Mouse (Mus musculus): Measurements from ENCODE around the gene Afg3l1. TPM values are rescaled to one million over a fixed set of nuclear protein-coding genes. Genes with fewer than 3 reads are reported as not detected.

Gene Afg3l1
- polyA plus RNA-seq, 1 experiment from 2014 or later, result 53.6 TPM

DNA sequence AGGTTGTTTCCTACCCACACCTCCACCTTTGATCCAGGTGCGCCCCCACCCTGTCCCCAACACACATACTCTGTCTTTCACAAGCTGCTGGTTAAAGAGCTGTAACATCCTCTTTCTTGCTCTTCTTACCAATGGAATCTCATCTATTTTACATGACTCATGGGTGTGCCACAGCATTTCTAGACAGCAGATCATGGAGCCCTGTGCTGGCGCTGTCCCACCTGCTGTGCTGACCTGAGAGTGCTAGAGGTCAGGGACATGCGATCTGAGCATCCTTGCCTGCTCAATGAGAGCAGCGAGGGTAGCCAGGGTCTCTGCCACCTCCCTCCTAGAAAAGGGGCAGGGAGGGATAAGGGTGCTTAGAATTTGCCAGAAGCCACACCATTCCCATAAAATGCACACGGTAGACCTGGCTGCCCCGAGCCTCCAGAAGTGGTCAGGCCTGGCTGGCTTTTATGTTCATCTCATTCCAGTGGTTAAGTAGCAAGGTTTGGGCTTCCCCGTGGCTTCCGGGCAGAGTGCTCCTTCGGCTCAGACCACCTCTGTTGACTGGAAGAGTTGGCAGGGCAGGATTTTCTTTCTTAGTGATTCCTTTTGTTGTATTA is 27.0 kb downstream of the Afg3l1 start:
- H3K9me3 ChIP-seq (ENCODE audit: control insufficient read depth, low read length), result peaks cover 3% of the 10 kb centered on the region; the same call in 1 of the 2 replicates
- H3K27ac ChIP-seq (ENCODE audit: low read length), result no peak overlapping the region
- H3K4me2 ChIP-seq (ENCODE audit: low read depth, low read length), result no peak overlapping the region
- no peak overlapping the region for H3K4me3 ChIP-seq (ENCODE audit: low read length)
- H3K9ac ChIP-seq (ENCODE audit: low read length), result no peak overlapping the region
- H3K27me3 ChIP-seq (ENCODE audit: control insufficient read depth, insufficient read depth, low read depth, low read length), result no peaks in the 10 kb centered on the region
- H3K36me3 ChIP-seq (ENCODE audit: control insufficient read depth, insufficient read depth, low read length), result peaks cover 35% of the 10 kb centered on the region
- WGBS, result 86% methylated on average over 9 of the region's 9 CpGs
- no peak for ATAC-seq (ENCODE audit: low read depth)
- no peaks in the 10 kb centered on the region for H3K4me1 ChIP-seq (replicated peaks; ENCODE audit: control insufficient read depth, insufficient read depth, low read length)

DNA sequence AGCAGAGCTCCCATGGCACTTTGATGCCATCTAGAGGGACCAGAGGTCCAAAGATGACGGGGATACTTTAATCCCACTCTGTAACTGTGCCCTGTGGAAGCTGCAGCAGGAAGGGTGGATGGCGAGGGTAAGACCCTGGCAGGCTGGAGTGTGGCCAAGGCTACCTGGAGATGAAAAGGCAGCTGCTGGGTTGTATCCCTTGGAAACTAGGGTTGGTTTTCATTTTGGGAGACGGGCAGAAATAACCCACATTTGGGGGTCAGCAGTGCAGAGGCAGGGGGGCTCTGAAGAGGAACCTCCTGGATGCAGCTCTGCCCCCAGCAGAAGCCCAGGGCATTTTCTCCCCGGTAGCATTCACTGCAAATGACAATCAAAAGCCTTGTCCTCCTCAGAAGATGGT is 27.6 kb downstream of the Afg3l1 start:
- no peak overlapping the region for H3K27ac ChIP-seq (ENCODE audit: low read length)
- H3K27me3 ChIP-seq (ENCODE audit: control insufficient read depth, insufficient read depth, low read depth, low read length), result no peaks in the 10 kb centered on the region
- H3K4me1 ChIP-seq (replicated peaks; ENCODE audit: control insufficient read depth, insufficient read depth, low read length), result no peaks in the 10 kb centered on the region
- no peak overlapping the region for H3K9ac ChIP-seq (ENCODE audit: low read length)
- ATAC-seq (ENCODE audit: low read depth), result no peak
- peaks cover 35% of the 10 kb centered on the region for H3K36me3 ChIP-seq (ENCODE audit: control insufficient read depth, insufficient read depth, low read length)
- no peak overlapping the region for H3K4me3 ChIP-seq (ENCODE audit: low read length)
- WGBS, result 75% methylated on average over 4 of the region's 4 CpGs
- H3K4me2 ChIP-seq (ENCODE audit: low read depth, low read length), result no peak overlapping the region
- peaks cover 3% of the 10 kb centered on the region; the same call in 1 of the 2 replicates for H3K9me3 ChIP-seq (ENCODE audit: control insufficient read depth, low read length)

DNA sequence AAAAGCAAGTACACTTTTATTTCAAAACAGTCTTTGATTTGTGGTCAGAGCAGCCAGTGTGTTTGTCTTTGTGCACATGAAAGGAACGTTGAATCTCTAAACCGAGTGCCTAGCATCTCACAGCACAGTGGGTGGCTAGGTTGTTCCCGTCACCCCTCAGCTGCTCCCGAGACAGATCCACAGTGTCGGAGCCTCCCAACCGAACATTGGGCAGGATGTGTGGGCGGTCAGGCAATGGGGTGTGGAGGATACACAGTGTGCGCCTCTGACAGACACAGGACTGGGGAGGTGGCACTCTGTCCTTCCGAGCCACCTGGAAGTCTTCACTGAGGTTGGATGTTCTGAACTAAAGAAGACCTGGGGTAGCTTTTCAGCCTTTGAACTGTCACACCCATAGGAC is 28.0 kb downstream of the Afg3l1 start:
- peaks cover 3% of the 10 kb centered on the region; the same call in 1 of the 2 replicates for H3K9me3 ChIP-seq (ENCODE audit: control insufficient read depth, low read length)
- H3K4me3 ChIP-seq (ENCODE audit: low read length), result no peak overlapping the region
- H3K27me3 ChIP-seq (ENCODE audit: control insufficient read depth, insufficient read depth, low read depth, low read length), result no peaks in the 10 kb centered on the region
- H3K36me3 ChIP-seq (ENCODE audit: control insufficient read depth, insufficient read depth, low read length), result peaks cover 33% of the 10 kb centered on the region
- H3K4me2 ChIP-seq (ENCODE audit: low read depth, low read length), result no peak overlapping the region
- H3K9ac ChIP-seq (ENCODE audit: low read length), result no peak overlapping the region
- no peak overlapping the region for H3K27ac ChIP-seq (ENCODE audit: low read length)
- H3K4me1 ChIP-seq (replicated peaks; ENCODE audit: control insufficient read depth, insufficient read depth, low read length), result no peaks in the 10 kb centered on the region
- ATAC-seq (ENCODE audit: low read depth), result no peak
- 82% methylated on average over 9 of the region's 9 CpGs for WGBS

DNA sequence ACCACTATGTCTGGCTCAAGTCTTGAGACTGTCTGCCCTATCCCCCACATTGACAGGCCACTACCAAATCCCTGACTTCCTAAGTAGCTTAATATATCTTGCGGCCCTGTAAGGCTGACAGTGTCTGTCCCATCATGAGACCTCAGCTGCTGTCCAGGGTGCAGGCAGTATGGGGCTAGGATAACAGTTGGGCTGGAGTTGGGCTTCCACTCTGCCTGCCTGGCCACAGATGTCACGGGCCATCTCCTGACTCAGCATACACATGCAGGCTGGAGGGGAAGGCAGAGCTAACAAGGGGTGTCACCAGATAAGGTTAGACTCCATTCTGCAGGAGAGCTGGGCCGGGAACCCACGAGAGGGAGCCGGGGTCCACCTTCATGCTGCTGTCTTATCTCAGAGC is 29.4 kb downstream of the Afg3l1 start:
- peaks cover 21% of the 10 kb centered on the region for H3K36me3 ChIP-seq (ENCODE audit: control insufficient read depth, insufficient read depth, low read length)
- WGBS, result 90% methylated on average over 5 of the region's 5 CpGs

DNA sequence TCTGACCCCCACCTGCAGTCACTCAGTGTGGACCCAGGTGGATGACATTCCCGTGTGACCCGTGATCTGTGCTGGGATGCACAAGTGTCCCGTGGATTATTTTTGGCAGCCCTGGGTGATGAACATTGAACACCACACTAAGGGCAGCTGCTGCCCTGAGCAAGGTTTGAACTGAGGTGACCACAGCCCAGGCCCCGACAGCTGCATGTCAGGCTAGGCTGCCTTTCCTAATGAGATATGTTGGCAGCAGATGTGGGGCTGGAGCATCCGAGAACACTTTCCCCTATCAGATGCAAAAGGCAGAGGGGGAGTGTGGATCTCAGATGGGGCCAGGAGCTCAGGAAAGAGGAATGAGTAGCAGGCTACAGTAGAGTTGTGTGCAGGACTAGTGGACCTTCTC is 33.1 kb downstream of the Afg3l1 start:
- Histone ChIP-seq H3K4me3 (ENCODE audit: low read length) (no peak overlapping the region), H3K4me1 (replicated peaks; ENCODE audit: control insufficient read depth, insufficient read depth, low read length) (peaks cover 8% of the 10 kb centered on the region; the same call in 1 of the 2 replicates), H3K36me3 (ENCODE audit: control insufficient read depth, insufficient read depth, low read length) (peaks cover 3% of the 10 kb centered on the region; the same call in 1 of the 2 replicates), H3K27ac (ENCODE audit: low read length) (no peak overlapping the region), H3K9me3 (ENCODE audit: control insufficient read depth, low read length) (no peaks in the 10 kb centered on the region), H3K27me3 (ENCODE audit: control insufficient read depth, insufficient read depth, low read depth, low read length) (peaks cover 30% of the 10 kb centered on the region), H3K4me2 (ENCODE audit: low read depth, low read length) (no peak overlapping the region), H3K9ac (ENCODE audit: low read length) (no peak overlapping the region)
- WGBS, result 76% methylated on average over 5 of the region's 5 CpGs
- no peak for ATAC-seq (ENCODE audit: low read depth)

More for the DNA sequence above, 29.4 kb downstream of the Afg3l1 start:
- Histone ChIP-seq H3K27me3 (ENCODE audit: control insufficient read depth, insufficient read depth, low read depth, low read length) (no peaks in the 10 kb centered on the region; the same call in 1 of the 2 replicates), H3K4me2 (ENCODE audit: low read depth, low read length) (no peak overlapping the region), H3K4me1 (replicated peaks; ENCODE audit: control insufficient read depth, insufficient read depth, low read length) (no peaks in the 10 kb centered on the region), H3K4me3 (ENCODE audit: low read length) (no peak overlapping the region), H3K9me3 (ENCODE audit: control insufficient read depth, low read length) (peaks cover 3% of the 10 kb centered on the region; the same call in 1 of the 2 replicates), H3K27ac (ENCODE audit: low read length) (no peak overlapping the region), H3K9ac (ENCODE audit: low read length) (no peak overlapping the region)
- no peak for ATAC-seq (ENCODE audit: low read depth)

DNA sequence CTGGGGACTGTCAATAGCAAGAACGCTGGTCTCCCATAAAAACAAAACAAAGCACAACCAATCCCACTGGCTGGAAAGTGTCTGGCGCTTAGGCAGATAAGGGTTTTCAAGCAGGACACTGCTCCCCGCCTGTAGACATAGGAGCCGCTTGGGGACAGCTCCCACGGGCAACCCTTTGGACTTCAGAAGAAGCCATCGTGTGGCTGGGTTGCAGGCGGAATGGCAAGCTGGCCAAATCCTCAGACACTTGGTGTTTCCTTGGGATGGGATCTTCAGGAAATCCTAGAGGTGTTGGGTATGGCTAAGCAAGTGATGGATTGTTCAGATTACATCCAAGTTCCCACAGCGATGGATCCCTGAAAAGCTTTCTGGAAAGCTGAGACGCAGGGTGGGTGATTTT is 36.4 kb downstream of the Afg3l1 start:
- H3K4me3 ChIP-seq (ENCODE audit: low read length), result peak overlapping the region; percentile 73
- no peaks in the 10 kb centered on the region for H3K9me3 ChIP-seq (ENCODE audit: control insufficient read depth, low read length)
- peaks cover 13% of the 10 kb centered on the region for H3K4me1 ChIP-seq (replicated peaks; ENCODE audit: control insufficient read depth, insufficient read depth, low read length)
- H3K36me3 ChIP-seq (ENCODE audit: control insufficient read depth, insufficient read depth, low read length), result no peaks in the 10 kb centered on the region
- H3K4me2 ChIP-seq (ENCODE audit: low read depth, low read length), result peak overlapping the region; percentile 99
- H3K27me3 ChIP-seq (ENCODE audit: control insufficient read depth, insufficient read depth, low read depth, low read length), result peaks cover 39% of the 10 kb centered on the region
- H3K27ac ChIP-seq (ENCODE audit: low read length), result no peak overlapping the region
- WGBS, result under 1% methylated on average over 9 of the region's 9 CpGs
- ATAC-seq (ENCODE audit: low read depth), result no peak
- H3K9ac ChIP-seq (ENCODE audit: low read length), result peak overlapping the region; percentile 68

DNA sequence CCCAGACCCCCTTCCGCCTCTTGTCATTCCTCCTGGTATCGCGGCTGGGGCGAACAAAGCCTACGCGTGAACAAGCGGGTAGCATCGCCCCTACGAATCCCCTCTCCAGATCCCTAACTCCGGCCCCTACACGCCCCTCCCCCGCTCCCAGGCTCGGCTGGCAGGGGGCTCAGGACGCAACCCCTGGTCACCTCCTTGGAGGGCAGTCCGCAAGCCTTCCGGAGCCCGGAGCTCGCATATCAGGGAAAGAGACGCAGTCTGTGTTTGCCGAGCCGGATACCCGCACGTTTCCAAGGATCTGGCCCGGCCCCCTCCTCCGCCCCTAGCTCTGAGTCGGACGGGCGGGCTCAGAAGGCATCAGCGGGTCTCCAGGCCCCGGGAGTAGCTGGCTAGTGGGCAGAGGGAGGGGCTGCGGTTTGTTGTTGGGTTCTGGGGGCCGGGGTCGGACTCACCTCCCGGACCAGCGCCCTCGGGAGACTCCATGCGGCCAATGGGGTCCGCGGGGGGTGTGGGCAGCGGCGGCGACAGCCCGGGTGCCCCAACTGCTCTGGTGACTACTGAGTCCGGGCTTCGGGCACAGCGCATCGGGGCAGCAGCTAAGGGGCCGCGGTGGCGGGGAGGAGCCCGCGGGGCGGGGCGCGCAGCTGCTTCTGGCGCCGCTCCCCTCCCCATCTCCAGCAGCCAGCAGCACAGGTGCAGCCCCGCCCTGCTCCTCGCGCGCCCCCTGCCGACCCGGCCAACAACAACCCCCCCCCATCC is 37.3 kb downstream of the Afg3l1 start, which contains the start of gene Dbndd1:
Gene Dbndd1 (minus strand): TSS at position 683 of the 759 bp plus-strand sequence.
- Histone ChIP-seq H3K9me3 (ENCODE audit: control insufficient read depth, low read length) (no peaks in the 10 kb centered on the region), H3K4me2 (ENCODE audit: low read depth, low read length) (peak within 1 kb of the TSS; percentile 99), H3K9ac (ENCODE audit: low read length) (peak within 1 kb of the TSS; percentile 68), H3K27ac (ENCODE audit: low read length) (no peak within 1 kb of the TSS), H3K4me1 (replicated peaks; ENCODE audit: control insufficient read depth, insufficient read depth, low read length) (peaks cover 19% of the 10 kb centered on the region), H3K27me3 (ENCODE audit: control insufficient read depth, insufficient read depth, low read depth, low read length) (peaks cover 39% of the 10 kb centered on the region), H3K36me3 (ENCODE audit: control insufficient read depth, insufficient read depth, low read length) (no peaks in the 10 kb centered on the region), H3K4me3 (ENCODE audit: low read length) (peak within 1 kb of the TSS; percentile 73)
- peak; percentile 35; the same call in 1 of the 2 replicates for ATAC-seq (ENCODE audit: low read depth)
- under 1% methylated on average over 49 of the region's 63 CpGs for WGBS

DNA sequence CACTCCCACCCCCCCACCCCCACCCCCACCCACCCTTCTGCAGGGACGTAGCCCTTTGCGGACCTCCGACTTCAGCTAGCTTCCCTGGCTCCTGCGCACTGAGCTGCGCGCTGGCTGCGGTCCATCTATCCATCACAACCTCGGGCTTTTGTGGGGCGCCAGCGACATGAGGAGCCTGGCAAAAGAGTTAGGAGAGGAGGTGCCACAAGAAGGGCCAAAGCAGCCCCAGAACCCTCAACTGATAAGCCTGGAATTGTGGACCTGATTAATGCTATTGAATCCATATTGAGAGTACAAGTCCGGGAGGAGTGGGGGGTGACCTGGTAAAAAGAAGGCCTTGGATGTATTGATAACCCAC is 37.8 kb downstream of the Afg3l1 start:
- peak overlapping the region; percentile 73 for H3K4me3 ChIP-seq (ENCODE audit: low read length)
- WGBS, result under 1% methylated on average over 11 of the region's 11 CpGs
- H3K4me1 ChIP-seq (replicated peaks; ENCODE audit: control insufficient read depth, insufficient read depth, low read length), result peaks cover 19% of the 10 kb centered on the region
- peaks cover 39% of the 10 kb centered on the region for H3K27me3 ChIP-seq (ENCODE audit: control insufficient read depth, insufficient read depth, low read depth, low read length)
- ATAC-seq (ENCODE audit: low read depth), result no peak
- no peak overlapping the region for H3K9ac ChIP-seq (ENCODE audit: low read length)
- no peaks in the 10 kb centered on the region for H3K36me3 ChIP-seq (ENCODE audit: control insufficient read depth, insufficient read depth, low read length)
- no peak overlapping the region for H3K27ac ChIP-seq (ENCODE audit: low read length)
- H3K9me3 ChIP-seq (ENCODE audit: control insufficient read depth, low read length), result no peaks in the 10 kb centered on the region
- peak overlapping the region; percentile 99 for H3K4me2 ChIP-seq (ENCODE audit: low read depth, low read length)

DNA sequence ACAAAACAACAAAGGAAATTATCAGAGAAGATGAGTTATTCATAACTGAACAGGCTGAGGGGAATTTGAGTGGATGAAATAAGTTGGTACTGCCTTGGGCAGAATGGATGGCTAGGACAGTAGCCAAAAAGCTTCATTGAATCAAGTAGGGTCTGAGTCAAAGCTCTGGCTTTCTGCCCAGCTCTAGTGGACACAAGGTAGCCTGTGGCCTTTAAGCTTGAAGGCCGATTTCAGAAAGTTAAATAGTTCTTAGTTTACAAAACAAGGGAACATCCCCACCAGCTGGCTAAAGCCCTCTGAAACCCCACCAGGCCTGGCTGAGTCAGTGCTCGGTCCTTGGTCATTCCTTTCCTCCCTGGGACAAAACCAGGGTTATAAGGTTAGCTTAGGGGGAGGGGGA is 38.9 kb downstream of the Afg3l1 start:
- 29% methylated on average over 2 of the region's 2 CpGs for WGBS
- H3K9ac ChIP-seq (ENCODE audit: low read length), result no peak overlapping the region
- peaks cover 19% of the 10 kb centered on the region for H3K4me1 ChIP-seq (replicated peaks; ENCODE audit: control insufficient read depth, insufficient read depth, low read length)
- H3K4me3 ChIP-seq (ENCODE audit: low read length), result no peak overlapping the region
- ATAC-seq (ENCODE audit: low read depth), result no peak
- peaks cover 39% of the 10 kb centered on the region for H3K27me3 ChIP-seq (ENCODE audit: control insufficient read depth, insufficient read depth, low read depth, low read length)
- no peaks in the 10 kb centered on the region for H3K36me3 ChIP-seq (ENCODE audit: control insufficient read depth, insufficient read depth, low read length)
- no peaks in the 10 kb centered on the region for H3K9me3 ChIP-seq (ENCODE audit: control insufficient read depth, low read length)
- no peak overlapping the region for H3K4me2 ChIP-seq (ENCODE audit: low read depth, low read length)
- no peak overlapping the region for H3K27ac ChIP-seq (ENCODE audit: low read length)
